Mouse (Mus musculus): Measurements from ENCODE around the gene Peli2. TPM values are rescaled to one million over a fixed set of nuclear protein-coding genes. Genes with fewer than 3 reads are reported as not detected.

Peli2 gene
- polyA plus RNA-seq, 1 experiment: 8.8 TPM

DNA sequence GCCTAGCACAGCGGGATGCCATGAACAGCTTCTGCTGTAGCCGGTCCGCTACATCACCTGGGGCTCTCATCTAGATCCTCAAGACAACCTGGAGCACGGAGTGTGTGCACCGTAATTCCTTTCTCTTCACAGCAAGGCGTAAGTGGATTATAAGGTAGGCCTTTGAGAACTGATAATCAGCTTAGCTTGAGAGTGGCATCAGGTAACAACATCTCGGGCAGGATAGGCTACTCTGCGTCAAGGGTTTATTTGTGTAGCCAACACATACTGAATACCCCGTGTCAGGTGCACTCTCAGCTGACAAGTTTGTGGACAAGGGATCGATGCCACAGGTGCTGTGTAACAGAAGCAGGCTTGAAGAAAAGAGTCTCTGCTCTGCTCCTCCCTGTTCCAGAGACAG is 106.1 kb downstream of the Peli2 start:
- 88% methylated on average over 10 of the region's 10 CpGs for whole genome bisulfite sequencing
- Histone ChIP-seq H3K4me1 (ENCODE audit: control insufficient read depth, insufficient read depth, low read length) (no peaks in the 10 kb centered on the region), H3K27ac (ENCODE audit: control insufficient read depth, insufficient read depth, low read depth, low read length, poor library complexity) (no peak overlapping the region), H3K4me3 (replicated peaks; ENCODE audit: control insufficient read depth, low read depth, low read length) (no peak overlapping the region)
- TF ChIP-seq POLR2A (IDR thresholded peaks at IDR 0.05; ENCODE audit: borderline replicate concordance, control insufficient read depth, low read depth, low read length) (no peak), CTCF (IDR thresholded peaks at IDR 0.05; ENCODE audit: control insufficient read depth, insufficient read depth, low read length) (no peak)

GRCm38 (mm10) chr14:48234785-48235519 is 114.3 kb downstream of the Peli2 start:
- no peaks in the 10 kb centered on the region for H3K4me1 ChIP-seq (ENCODE audit: control insufficient read depth, insufficient read depth, low read length)
- WGBS: 84% methylated on average over 20 of the region's 20 CpGs
- H3K27ac ChIP-seq (ENCODE audit: control insufficient read depth, insufficient read depth, low read depth, low read length, poor library complexity): no peak overlapping the region
- no peak overlapping the region for H3K4me3 ChIP-seq (replicated peaks; ENCODE audit: control insufficient read depth, low read depth, low read length)
- TF ChIP-seq CTCF (IDR thresholded peaks at IDR 0.05; ENCODE audit: control insufficient read depth, insufficient read depth, low read length) (no peak), POLR2A (IDR thresholded peaks at IDR 0.05; ENCODE audit: borderline replicate concordance, control insufficient read depth, low read depth, low read length) (no peak)

DNA sequence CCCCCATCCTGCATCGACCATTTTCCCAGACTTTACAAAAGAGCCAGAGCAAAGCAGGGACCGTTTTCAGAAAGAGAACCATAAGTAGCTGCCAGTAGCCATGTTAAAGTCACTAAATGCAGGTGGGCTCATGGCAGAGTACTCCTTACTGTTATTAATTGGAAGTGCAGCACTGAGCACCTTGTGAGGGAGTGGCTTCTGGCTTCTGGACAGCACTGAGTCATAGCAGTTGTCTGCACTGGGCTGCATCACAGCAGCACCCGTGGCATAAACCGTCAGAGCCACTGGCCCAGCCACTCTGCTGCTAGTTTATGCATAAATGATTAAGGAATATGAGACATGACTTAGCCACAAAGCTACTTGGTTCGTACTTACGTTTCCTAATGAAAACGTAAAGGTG is 120.7 kb downstream of the Peli2 start:
- H3K4me1 ChIP-seq (ENCODE audit: control insufficient read depth, insufficient read depth, low read length): no peaks in the 10 kb centered on the region; the same call in 1 of the 2 replicates
- WGBS: 82% methylated on average over 7 of the region's 7 CpGs
- H3K4me3 ChIP-seq (replicated peaks; ENCODE audit: control insufficient read depth, low read depth, low read length): no peak overlapping the region
- no peak overlapping the region for H3K27ac ChIP-seq (ENCODE audit: control insufficient read depth, insufficient read depth, low read depth, low read length, poor library complexity)
- TF ChIP-seq POLR2A (IDR thresholded peaks at IDR 0.05; ENCODE audit: borderline replicate concordance, control insufficient read depth, low read depth, low read length) (no peak), CTCF (IDR thresholded peaks at IDR 0.05; ENCODE audit: control insufficient read depth, insufficient read depth, low read length) (no peak)

GRCm38 (mm10) chr14:48246236-48246635 is 125.6 kb downstream of the Peli2 start:
- no peak overlapping the region for H3K27ac ChIP-seq (ENCODE audit: control insufficient read depth, insufficient read depth, low read depth, low read length, poor library complexity)
- no peaks in the 10 kb centered on the region; the same call in 1 of the 2 replicates for H3K4me1 ChIP-seq (ENCODE audit: control insufficient read depth, insufficient read depth, low read length)
- no peak overlapping the region for H3K4me3 ChIP-seq (replicated peaks; ENCODE audit: control insufficient read depth, low read depth, low read length)
- 0% methylated on average over 3 of the region's 3 CpGs for WGBS
- no peak for TF ChIP-seq POLR2A (IDR thresholded peaks at IDR 0.05; ENCODE audit: borderline replicate concordance, control insufficient read depth, low read depth, low read length)
- no peak for TF ChIP-seq CTCF (IDR thresholded peaks at IDR 0.05; ENCODE audit: control insufficient read depth, insufficient read depth, low read length)

- no peak for TF ChIP-seq POLR2A (IDR thresholded peaks at IDR 0.05; ENCODE audit: borderline replicate concordance, control insufficient read depth, low read depth, low read length)
- no peak for TF ChIP-seq CTCF (IDR thresholded peaks at IDR 0.05; ENCODE audit: control insufficient read depth, insufficient read depth, low read length)
- WGBS: 65% methylated on average over 9 of the region's 9 CpGs
- Histone ChIP-seq H3K4me3 (replicated peaks; ENCODE audit: control insufficient read depth, low read depth, low read length) (no peak overlapping the region), H3K27ac (ENCODE audit: control insufficient read depth, insufficient read depth, low read depth, low read length, poor library complexity) (no peak overlapping the region), H3K4me1 (ENCODE audit: control insufficient read depth, insufficient read depth, low read length) (no peaks in the 10 kb centered on the region; the same call in 1 of the 2 replicates)
Measured at GRCm38 (mm10) chr14:48246963-48247362, 126.3 kb downstream of the Peli2 start.

GRCm38 (mm10) chr14:48249459-48249858 is 128.8 kb downstream of the Peli2 start:
- H3K4me1 ChIP-seq (ENCODE audit: control insufficient read depth, insufficient read depth, low read length): no peaks in the 10 kb centered on the region; the same call in 1 of the 2 replicates
- no peak overlapping the region for H3K27ac ChIP-seq (ENCODE audit: control insufficient read depth, insufficient read depth, low read depth, low read length, poor library complexity)
- WGBS: 77% methylated on average over 2 of the region's 2 CpGs
- H3K4me3 ChIP-seq (replicated peaks; ENCODE audit: control insufficient read depth, low read depth, low read length): no peak overlapping the region
- TF ChIP-seq POLR2A (IDR thresholded peaks at IDR 0.05; ENCODE audit: borderline replicate concordance, control insufficient read depth, low read depth, low read length) (no peak), CTCF (IDR thresholded peaks at IDR 0.05; ENCODE audit: control insufficient read depth, insufficient read depth, low read length) (no peak)

DNA sequence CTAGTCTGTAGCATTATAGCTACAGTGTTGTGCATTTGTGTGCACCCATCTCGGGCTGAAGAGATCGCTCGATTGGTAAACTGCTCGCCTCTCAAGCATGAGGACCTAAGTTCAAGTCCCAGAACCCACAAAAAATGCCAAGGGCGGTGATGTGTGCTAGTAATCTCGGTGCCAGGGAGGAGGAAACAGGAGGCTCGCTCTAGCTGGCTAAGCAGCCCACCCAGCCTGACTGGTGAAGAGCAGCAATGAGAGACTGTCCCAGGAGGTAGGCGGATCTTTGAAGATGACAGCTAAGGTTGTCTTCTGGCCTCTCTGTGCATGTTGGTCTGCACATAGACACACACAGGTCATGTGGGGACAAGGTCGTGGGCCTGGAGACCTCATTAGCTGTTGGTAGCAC is 129.3 kb downstream of the Peli2 start:
- 82% methylated on average over 9 of the region's 9 CpGs for WGBS
- TF ChIP-seq CTCF (IDR thresholded peaks at IDR 0.05; ENCODE audit: control insufficient read depth, insufficient read depth, low read length) (no peak), POLR2A (IDR thresholded peaks at IDR 0.05; ENCODE audit: borderline replicate concordance, control insufficient read depth, low read depth, low read length) (no peak)
- Histone ChIP-seq H3K4me3 (replicated peaks; ENCODE audit: control insufficient read depth, low read depth, low read length) (no peak overlapping the region), H3K4me1 (ENCODE audit: control insufficient read depth, insufficient read depth, low read length) (no peaks in the 10 kb centered on the region; the same call in 1 of the 2 replicates), H3K27ac (ENCODE audit: control insufficient read depth, insufficient read depth, low read depth, low read length, poor library complexity) (no peak overlapping the region)

- 71% methylated on average over 9 of the region's 9 CpGs for WGBS
- Histone ChIP-seq H3K27ac (ENCODE audit: control insufficient read depth, insufficient read depth, low read depth, low read length, poor library complexity) (no peak overlapping the region), H3K4me3 (replicated peaks; ENCODE audit: control insufficient read depth, low read depth, low read length) (no peak overlapping the region), H3K4me1 (ENCODE audit: control insufficient read depth, insufficient read depth, low read length) (no peaks in the 10 kb centered on the region; the same call in 1 of the 2 replicates)
- TF ChIP-seq POLR2A (IDR thresholded peaks at IDR 0.05; ENCODE audit: borderline replicate concordance, control insufficient read depth, low read depth, low read length): no peak
- TF ChIP-seq CTCF (IDR thresholded peaks at IDR 0.05; ENCODE audit: control insufficient read depth, insufficient read depth, low read length): no peak
Measured at GRCm38 (mm10) chr14:48251381-48251979, 130.9 kb downstream of the Peli2 start.

All from bone marrow, adult 2 months (tissue).